Mouse (Mus musculus): ENCODE data around the gene Rp9.
"Not testable (repeated sequence)": the region's sequence is repeated elsewhere in the genome, so short reads cannot be mapped to it uniquely, and the experiment has no call there.

Gene Rp9

DNA sequence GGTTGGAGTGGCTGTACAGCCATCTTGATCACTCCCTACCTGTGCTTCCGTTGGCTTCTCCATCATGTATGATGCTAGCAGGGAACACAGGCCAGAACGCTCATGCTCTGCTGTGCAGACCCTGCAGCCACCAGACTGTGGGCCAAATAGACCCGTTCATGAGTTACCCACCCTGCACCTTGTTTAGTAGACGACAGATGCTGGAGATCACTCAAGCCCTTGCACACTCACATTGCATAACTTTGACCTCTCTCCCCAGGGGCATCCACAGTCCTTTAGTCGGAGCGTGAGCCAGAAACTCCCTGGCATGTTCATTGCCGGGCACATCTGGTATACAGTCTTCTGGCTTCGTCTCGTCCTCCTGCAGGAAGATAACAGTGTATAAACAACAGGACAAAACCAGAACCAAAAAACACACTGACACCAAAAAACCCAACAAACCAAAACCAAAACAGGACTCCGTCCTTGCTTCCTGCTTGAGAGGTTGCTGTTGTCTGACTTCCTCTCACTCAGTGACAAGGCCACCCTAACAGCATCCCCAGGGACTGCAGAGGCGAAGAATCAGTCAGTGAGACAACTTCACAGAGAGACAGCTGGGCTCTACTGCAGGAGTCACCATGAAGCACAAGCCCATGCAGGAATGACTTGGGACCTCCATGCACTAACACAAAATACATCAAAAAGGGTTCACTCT, 12.3 kb downstream of the Rp9 start:
- no peak for DNase-seq (ENCODE audit: low read depth)

GRCm38 (mm10) chr9:22455041-22455440, 14.5 kb downstream of the Rp9 start:
- DNase-seq (ENCODE audit: low read depth), result no peak

GRCm38 (mm10) chr9:22453990-22454389, 15.6 kb downstream of the Rp9 start, which contains the start of gene Gm17545:
Gene Gm17545 (plus strand): TSS chr9:22454290.
- DNase-seq (ENCODE audit: low read depth), result not testable (repeated sequence)

DNA sequence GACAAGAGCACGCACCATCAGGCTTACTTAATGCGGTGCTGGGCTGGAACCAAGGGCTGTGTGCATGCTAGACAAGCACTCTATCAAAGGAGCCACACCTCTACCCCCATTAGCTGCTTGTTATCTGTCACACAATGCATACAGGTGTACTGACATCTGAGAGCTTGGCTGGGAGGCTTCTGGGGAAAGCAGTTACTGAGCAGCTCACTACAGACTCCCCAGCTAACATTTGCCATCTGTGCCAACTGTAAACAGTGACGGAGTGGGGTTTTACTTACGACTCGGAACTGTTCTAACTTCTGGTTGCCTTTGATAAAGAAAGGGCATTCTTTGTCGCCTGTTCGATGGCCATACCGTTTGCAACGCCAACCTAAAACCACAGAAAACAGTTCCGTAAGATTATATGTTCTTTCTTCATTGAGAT, 16.0 kb downstream of the Rp9 start:
- DNase-seq (ENCODE audit: low read depth), result no peak

DNA sequence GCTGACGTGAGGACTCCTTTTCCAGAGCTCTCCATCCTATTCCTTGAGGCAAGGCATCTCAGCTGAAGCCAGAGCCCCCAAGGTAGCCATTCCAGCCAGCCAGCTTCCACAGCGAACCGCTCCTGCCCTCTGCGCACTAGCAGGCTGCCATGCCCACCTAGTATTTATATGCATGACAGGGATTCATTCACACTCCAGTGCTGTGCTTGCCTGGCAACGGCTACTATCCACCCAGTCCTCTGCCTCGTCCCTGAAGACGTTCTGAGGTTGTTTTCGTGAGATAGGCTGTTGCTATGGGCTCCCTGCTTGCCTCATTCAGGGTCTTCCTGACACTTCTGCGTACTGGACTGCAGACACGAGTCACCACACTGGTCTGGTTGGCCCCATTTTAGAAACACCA, 16.8 kb downstream of the Rp9 start:
- DNase-seq (ENCODE audit: low read depth), result no peak

- DNase-seq (ENCODE audit: low read depth), result peak; percentile 61
Measured at GRCm38 (mm10) chr9:22449209-22449608, 20.3 kb downstream of the Rp9 start.

DNA sequence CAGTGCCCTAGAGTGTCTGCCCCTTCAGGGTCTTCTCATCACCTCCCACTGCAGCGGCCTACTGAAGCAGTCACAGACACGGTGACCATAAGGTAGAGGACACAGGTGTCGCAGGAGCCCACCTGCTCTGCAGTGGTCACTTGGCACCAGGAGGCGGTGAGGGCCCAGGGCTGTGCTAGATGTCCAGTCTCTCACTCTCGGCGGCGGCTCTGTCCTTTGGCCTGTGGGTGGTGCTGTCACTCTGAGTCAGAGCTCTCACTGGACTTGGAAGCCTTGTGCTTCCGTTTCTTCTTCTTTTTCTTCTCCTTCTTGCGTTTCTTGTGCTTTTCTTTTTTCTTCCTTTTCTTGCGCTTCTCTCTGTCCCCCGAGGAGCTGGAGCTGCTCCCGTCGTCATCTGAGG, 21.1 kb downstream of the Rp9 start:
- no peak for DNase-seq (ENCODE audit: low read depth)

DNA sequence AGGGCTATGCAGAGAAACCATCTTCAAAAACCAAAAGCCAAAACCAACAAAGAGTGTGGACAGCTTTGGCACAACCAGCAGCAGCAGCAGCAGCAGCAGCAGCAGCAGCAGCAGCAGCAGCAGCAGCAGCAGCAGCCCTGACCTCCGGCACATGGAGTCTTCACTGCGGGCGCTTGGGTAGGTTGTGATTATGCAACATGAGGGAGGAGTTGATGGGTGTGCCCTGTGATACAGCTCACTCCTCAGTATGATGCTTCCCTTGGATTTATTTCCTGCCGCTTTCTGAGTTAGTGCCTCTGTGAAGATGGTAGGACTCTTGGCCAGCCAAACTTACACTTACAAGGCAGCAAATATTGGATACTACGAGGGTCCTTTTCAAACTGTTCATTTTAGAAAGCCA, 22.3 kb downstream of the Rp9 start:
- DNase-seq (ENCODE audit: low read depth), result peak; percentile 35

DNA sequence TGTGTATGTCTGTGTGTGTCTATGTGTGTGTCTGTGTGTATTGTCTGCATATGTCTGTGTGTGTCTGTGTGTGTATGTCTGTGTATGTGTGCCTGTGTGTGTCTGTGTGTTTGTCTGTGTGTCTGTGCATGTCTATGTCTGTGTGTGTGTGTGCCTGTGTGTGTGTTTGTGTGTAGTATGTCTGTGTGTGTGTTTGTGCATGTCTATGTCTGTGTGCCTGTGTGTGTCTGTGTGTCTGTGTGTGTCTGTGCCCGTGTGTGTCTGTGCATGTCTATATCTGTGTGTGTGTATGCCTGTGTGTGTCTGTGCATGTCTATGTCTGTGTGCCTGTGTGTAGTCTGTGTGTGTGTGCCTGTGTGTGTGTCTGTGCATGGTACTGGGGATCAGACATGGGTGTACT, 24.4 kb downstream of the Rp9 start:
- no peak for DNase-seq (ENCODE audit: low read depth)

DNA sequence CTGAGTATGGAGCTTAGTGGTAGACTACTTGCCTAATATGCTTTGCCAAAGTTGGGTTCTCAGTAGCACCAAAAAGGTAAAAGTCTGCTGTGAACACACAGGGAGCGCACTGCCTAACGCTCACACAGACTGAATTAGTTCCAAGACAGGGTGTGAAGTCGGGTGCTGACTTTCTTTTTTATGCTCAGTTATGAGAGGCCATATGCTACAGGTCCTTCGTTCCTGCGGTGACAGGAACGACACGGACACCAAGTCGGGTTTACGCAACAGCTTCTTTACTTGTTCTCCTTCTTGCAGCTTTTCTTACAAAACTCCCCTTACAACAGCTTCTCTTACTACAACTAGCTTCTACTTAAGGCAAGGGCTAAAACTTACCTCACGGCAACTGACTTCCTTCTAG, 26.4 kb downstream of the Rp9 start:
- peak; percentile 29 for DNase-seq (ENCODE audit: low read depth)

DNA sequence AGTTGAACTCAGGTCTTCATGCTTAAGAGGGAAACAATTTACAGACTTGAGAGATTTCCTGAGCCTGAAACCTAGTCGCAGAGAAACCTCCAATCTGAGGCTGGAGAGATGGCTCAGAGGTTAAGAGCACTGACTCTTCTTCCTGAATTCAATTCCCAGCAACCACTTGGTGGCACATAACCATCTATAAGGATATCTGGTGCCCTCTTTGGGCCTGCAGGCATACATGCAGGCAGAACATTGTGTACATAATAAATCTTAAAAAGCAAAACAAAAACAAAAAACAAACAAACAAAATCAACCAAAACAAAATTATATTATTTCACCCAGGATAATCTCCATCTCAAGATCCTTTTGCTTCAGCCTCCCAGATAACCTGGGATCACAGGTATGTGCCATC, 30.7 kb downstream of the Rp9 start:
- peak; percentile 30 for DNase-seq (ENCODE audit: low read depth)

GRCm38 (mm10) chr9:22434101-22434500, 35.4 kb downstream of the Rp9 start:
- DNase-seq (ENCODE audit: low read depth), result no peak

- no peak for DNase-seq (ENCODE audit: low read depth)
Measured at GRCm38 (mm10) chr9:22433221-22433620, 36.3 kb downstream of the Rp9 start.

GRCm38 (mm10) chr9:22430315-22430840, 39.2 kb downstream of the Rp9 start:
- DNase-seq (ENCODE audit: low read depth), result peak; percentile 32

- DNase-seq (ENCODE audit: low read depth), result peak; percentile 52
Measured at GRCm38 (mm10) chr9:22429533-22430241, 39.9 kb downstream of the Rp9 start.

DNA sequence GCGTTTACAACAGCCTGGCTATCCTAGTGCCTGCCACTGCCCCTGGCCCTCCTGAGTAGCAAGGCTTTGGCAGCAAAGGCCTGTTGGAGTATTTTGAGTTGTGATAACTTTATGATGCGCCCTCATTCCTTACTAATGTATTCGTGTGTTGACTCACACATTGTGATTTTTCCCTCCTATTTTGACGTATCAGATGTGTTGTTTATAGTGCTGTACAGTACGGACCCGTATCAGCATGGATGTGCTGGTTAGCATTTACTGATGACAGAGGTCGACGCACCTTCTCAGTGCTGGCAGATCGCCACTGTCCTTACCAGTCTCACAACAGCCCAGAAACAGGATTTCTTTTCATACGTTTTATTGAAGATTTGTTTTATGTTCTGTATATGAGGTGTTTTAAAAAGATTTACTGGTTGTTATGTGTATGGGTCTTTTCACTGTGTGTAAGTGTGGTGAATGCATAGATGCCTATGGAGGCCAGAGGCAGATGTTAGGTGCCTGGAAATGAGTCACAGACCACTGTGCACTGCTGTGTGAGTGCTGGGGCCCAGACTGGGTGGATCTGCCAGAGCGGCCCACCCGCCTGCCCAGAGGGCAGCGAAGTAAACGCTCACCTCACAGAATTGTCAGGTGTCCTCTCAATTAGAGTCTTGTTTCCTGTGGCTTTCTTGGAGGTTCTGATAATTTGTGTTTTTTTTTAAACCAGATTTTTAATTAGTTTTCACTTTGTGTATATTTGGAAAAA, 40.7 kb downstream of the Rp9 start:
- peak; percentile 59 for DNase-seq (ENCODE audit: low read depth)

- DNase-seq (ENCODE audit: low read depth), result no peak
Measured at GRCm38 (mm10) chr9:22428028-22428665, 41.4 kb downstream of the Rp9 start.

GRCm38 (mm10) chr9:22424719-22425118, 44.8 kb downstream of the Rp9 start:
- no peak for DNase-seq (ENCODE audit: low read depth)

GRCm38 (mm10) chr9:22424196-22424595, 45.3 kb downstream of the Rp9 start:
- no peak for DNase-seq (ENCODE audit: low read depth)

DNA sequence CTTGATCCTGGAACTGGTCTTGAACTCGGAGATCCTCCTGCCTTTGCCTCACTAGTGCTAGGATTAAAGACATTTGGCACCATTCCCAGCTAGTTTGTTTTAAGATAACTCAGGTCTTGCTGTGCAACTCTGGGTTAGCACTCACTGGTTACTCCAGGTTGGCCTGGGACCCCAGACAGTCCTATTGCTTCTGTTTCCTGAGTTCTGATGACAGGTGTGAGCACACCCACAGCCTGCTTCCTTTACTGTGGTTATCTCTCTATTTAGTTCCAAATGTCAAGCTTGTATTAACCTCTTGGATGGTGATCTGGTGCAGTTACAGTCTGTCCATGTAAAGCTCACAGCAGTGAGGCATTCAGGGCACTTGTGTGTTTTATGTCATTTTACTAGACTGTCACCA, 46.0 kb downstream of the Rp9 start:
- DNase-seq (ENCODE audit: low read depth), result no peak

- no peak for DNase-seq (ENCODE audit: low read depth)
Measured at GRCm38 (mm10) chr9:22422559-22422958, 47.0 kb downstream of the Rp9 start.

DNA sequence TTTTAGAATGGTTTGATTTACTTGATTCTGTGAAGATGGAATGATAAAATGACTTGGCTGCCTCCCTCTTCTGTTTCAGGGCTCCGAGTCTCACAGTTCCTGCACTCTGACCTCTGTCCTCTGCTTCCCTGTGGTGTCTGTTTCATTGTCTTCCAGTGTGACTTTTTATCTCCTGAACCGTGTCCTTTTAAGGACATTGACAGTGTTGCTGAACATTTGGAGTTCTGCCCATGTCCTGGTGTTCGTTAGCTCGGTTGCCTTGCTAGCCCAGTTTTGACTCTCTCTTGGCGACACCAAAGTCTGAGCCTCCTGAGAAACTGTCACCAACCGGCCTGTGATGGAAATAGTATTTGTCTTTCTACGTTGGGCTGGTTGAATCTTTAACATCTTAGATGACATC, 49.1 kb downstream of the Rp9 start:
- no peak for DNase-seq (ENCODE audit: low read depth)

Measured in 416B (cell line).